Mouse (Mus musculus) gastrocnemius, postnatal 10 days (tissue): ENCODE data around the gene Dnah2. TPM values are rescaled to one million over a fixed set of nuclear protein-coding genes. Genes with fewer than 3 reads are reported as not detected.

ENCODE experiments used
- DNase-seq: peaks from one replicate; pipeline ENCODE4 v3.0.0; 2021; ENCODE audit warnings: mixed read lengths
- microRNA-seq, 2 experiments: library from miRNA; unstranded; fragments of <30 nt; microRNA quantifications; one replicate each; pipeline ENCODE4 v1.2.0; 2021
- total RNA-seq, 2 experiments: library from RNA; stranded (reverse); gene quantifications; 2 replicates each; pipeline ENCODE4 v1.2.3; 2021

Dnah2 gene
- total RNA-seq, 2 experiments from 2014 or later = 0.07 to 1.1 TPM

- DNase-seq = peak; percentile 57
Measured at GRCm38 (mm10) chr11:69390400-69391034, 158.4 kb downstream of the Dnah2 start.

- DNase-seq = peak; percentile 68
Measured at GRCm38 (mm10) chr11:69389531-69390399, 159.1 kb downstream of the Dnah2 start.

DNA sequence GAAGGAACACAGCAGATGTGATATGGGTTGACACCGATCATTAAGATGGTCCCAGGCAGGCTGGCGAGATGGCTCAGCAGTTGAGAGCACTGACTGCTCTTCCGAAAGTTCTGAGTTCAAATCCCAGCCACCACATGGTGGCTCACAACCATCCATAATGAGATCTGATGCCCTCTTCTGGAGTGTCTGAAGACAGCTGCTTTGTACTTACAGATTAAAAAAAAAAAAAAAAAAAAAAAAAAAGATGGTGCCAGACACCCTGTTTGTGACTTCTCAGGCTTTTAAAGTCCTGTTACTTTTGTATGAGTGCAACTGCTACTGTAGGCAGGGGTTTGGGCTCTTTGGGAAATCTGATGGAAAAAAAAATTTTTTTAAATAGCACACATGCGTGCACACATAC lies 160.2 kb downstream of the Dnah2 start:
- no peak for DNase-seq

DNA sequence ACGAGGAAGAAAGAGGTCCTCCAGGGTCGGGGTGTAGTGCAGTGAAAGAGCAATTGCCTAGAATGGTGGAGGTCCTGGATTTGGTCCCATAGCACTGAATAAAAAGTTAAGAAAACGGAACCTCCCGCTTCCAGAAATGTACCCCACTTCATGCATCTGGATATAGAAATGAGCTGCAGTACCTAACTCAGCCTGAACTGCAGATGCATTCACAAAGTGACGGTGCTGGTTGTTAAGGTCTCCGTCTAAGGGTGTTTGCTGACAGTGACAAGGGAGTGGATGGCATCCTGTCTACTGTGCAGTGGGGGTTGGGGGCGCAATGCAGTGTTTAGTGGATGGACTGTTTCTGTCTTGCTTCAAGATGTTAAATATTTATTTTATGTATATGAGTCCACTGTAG lies 162.2 kb downstream of the Dnah2 start:
- DNase-seq = no peak

- no peak for DNase-seq
Measured at GRCm38 (mm10) chr11:69384979-69385378, 163.9 kb downstream of the Dnah2 start.

GRCm38 (mm10) chr11:69382478-69383105 lies 166.3 kb downstream of the Dnah2 start:
- DNase-seq = no peak

- no peak for DNase-seq
Measured at GRCm38 (mm10) chr11:69381356-69381755, 167.6 kb downstream of the Dnah2 start.

DNA sequence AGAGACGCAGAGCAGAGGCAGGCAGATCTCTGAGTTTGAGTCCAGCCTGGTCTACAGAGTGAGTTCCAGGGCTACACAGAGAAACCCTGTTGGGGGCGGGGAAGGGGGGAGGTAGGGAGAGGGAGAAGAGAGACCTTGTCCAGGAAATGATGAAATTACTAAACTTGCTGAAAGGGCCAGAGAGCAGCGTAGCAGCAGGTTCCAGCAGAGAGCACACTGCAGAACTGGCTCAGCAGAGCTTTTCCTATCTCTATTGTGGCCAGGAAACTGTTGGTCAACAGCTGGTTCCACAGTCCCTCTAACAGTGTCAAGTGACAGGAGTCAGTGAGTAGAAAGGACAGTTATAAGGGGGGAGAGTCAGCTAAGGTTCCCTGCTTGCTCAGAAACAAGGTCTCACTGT lies 169.3 kb downstream of the Dnah2 start:
- no peak for DNase-seq

DNA sequence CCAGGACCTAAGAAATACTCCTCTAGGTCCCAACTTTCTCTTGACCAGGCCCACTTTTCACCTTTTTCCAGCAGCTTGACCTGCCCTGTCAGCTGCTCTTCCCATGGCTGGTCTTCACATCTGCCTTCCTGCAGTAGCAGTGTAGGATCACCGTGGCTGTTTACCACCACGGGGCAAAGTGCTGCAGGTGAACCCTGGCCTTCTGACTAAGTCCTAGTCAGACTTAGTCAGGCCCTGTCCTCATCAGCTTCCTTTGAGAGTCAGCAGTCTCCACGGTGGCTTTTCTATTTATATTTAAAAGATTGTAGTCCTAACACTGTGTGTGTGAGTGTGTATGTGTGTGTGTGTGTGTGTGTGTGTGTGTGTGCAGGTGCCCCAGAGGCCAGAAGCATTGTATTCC lies 171.1 kb downstream of the Dnah2 start:
- no peak for DNase-seq

DNA sequence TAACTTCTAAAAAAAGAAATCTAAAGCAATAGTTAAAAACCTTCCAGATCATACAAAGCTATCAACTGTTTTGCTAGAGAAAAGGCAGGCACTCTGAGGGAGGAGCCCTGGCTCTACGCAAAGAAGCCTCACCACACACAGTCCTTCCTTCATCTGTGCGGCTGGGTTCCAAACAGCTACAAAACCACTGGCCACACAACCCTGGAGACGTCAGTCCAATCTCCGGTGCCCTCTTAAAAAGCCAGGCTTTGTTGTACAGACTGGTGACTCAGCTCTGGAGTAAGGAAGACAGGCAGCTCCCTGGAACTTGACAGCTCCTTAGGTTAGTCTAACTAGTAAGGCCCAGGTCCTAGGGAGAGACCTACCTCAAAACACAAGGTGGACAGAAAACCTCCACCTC lies 173.3 kb downstream of the Dnah2 start:
- DNase-seq = no peak

- DNase-seq = no peak
Measured at GRCm38 (mm10) chr11:69373223-69373965, 175.5 kb downstream of the Dnah2 start.

DNA sequence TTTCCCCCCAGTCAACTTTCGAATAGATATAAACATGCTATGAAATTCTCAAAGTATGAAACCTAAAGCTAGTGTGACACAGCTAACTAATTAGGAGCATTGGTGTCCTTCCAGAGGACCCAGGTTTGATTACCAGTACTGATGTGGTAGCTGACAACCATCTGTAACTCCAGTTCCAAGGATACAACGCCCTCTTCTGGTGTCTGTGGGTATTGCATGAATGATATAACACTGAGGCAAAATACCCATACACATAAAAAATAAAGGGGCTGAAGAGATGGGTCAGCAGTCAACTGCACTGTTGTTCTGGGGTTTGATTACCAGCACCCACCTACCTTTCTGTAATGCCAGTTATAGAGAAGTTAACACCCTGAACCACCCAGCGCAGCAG lies 176.1 kb downstream of the Dnah2 start:
- DNase-seq = no peak

DNA sequence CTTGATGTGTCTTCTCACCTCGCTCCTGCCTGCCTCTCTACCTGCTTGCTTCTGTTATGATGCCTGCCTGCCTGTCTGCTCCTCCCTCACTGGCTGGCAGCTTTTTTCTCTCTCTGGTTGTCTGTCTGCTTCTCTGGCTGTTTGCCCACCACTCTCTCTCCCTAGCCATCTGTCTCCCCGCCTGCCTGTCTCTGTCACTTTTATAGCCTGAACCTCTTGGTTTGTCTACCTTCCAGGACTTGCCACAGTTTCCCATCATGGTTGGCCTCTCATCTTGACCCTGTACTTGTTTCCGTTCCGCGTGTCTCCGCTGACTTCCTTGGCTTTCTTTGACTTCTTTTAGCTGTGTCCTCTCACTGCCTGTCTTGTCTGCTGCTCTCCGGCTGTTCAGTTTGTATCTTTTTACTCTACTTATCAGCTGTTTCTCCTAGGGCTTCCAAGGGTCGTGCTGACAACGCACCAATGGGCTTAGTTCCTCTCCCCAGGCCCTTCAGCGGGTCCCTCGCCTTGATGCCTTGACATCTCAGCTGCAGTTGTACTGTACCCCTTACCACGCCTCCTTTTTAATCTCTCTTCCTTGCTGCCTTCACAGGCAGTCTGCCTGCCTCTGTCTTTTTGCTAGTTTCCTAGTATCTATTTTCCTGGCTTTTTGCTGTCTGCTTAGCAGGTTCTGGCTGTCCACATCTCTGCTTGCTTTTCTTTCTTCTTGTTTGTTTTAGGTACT lies 176.7 kb downstream of the Dnah2 start:
- no peak for DNase-seq

- no peak for DNase-seq
Measured at GRCm38 (mm10) chr11:69371601-69372000, 177.3 kb downstream of the Dnah2 start.

- no peak for DNase-seq
Measured at GRCm38 (mm10) chr11:69370817-69371215, 178.1 kb downstream of the Dnah2 start.

Small RNA genes within 50 kb of the gene (microRNA-seq; reads per million reads assigned to microRNA genes)
- 0 reads per million in 2 experiments for gene Gm27493

Other genes with a start within 250 kb of the Dnah2 start
- 1 to 10 TPM; 4.7 to 6.6 TPM for gene Cntrob, start 225.3 kb downstream of the Dnah2 start, total RNA-seq
- gene Trappc1, start 225.1 kb downstream of the Dnah2 start, total RNA-seq = 10 to 100 TPM; 55.4 to 55.5 TPM
- under 1 TPM; 0.42 to 0.93 TPM for gene Kcnab3, start 222.9 kb downstream of the Dnah2 start, total RNA-seq
- gene Rnf227, start 208.6 kb downstream of the Dnah2 start, total RNA-seq = 1 to 10 TPM in 1 of 2 experiments, under 1 TPM in 1; 0.85 to 2.1 TPM
- 10 to 100 TPM; 39.0 to 59.5 TPM for gene Chd3, start 179.7 kb downstream of the Dnah2 start, total RNA-seq
- gene Naa38, start 153.6 kb downstream of the Dnah2 start, total RNA-seq = 10 to 100 TPM; 83.8 to 94.5 TPM
- gene Cyb5d1, start 153.5 kb downstream of the Dnah2 start, total RNA-seq = 10 to 100 TPM; 18.8 to 22.3 TPM
- gene Tmem88, start 150.9 kb downstream of the Dnah2 start, total RNA-seq = 10 to 100 TPM; 14.0 to 15.7 TPM
- gene Kdm6b, start 135.4 kb downstream of the Dnah2 start, total RNA-seq = 10 to 100 TPM; 35.9 to 47.5 TPM
- 1 to 10 TPM; 1.6 to 2.3 TPM for gene Efnb3, start 11.1 kb upstream of the Dnah2 start, total RNA-seq
- 1 to 10 TPM; 4.3 to 5.5 TPM for gene Wrap53, start 31.1 kb upstream of the Dnah2 start, total RNA-seq
- 10 to 100 TPM; 30.9 to 41.2 TPM for gene Trp53, start 31.2 kb upstream of the Dnah2 start, total RNA-seq
- 100 to 1,000 TPM; 351 to 394 TPM for gene Atp1b2, start 56.8 kb upstream of the Dnah2 start, total RNA-seq
- under 1 TPM in 1 of 2 experiments, not detected in 1; 0.54 TPM for gene Shbg, start 68.8 kb upstream of the Dnah2 start, total RNA-seq
- gene Sat2, start 72.9 kb upstream of the Dnah2 start, total RNA-seq = 1 to 10 TPM; 5.6 to 5.7 TPM
- gene Fxr2, start 83.9 kb upstream of the Dnah2 start, total RNA-seq = 10 to 100 TPM; 66.3 to 85.0 TPM
- under 1 TPM in 1 of 2 experiments, not detected in 1; 0.32 TPM for gene Sox15, start 106.2 kb upstream of the Dnah2 start, total RNA-seq
- 10 to 100 TPM; 21.1 to 21.3 TPM for gene Mpdu1, start 113.5 kb upstream of the Dnah2 start, total RNA-seq
- 10 to 100 TPM in 1 of 2 experiments, 1 to 10 TPM in 1; 6.1 to 14.1 TPM for gene Cd68, start 117.0 kb upstream of the Dnah2 start, total RNA-seq
- 100 to 1,000 TPM; 216 to 234 TPM for gene Eif4a1, start 123.3 kb upstream of the Dnah2 start, total RNA-seq
- gene Senp3, start 133.0 kb upstream of the Dnah2 start, total RNA-seq = 10 to 100 TPM; 29.5 to 36.0 TPM
- 1 to 10 TPM; 1.6 to 2.1 TPM for gene Tnfsf13, start 136.7 kb upstream of the Dnah2 start, total RNA-seq
- 10 to 100 TPM; 15.9 to 17.6 TPM for gene Tnfsf12, start 146.7 kb upstream of the Dnah2 start, total RNA-seq
- gene Tnfsfm13, start 147.0 kb upstream of the Dnah2 start, total RNA-seq = 1 to 10 TPM; 2.9 to 4.5 TPM
- 10 to 100 TPM; 45.9 to 49.4 TPM for gene Polr2a, start 209.5 kb upstream of the Dnah2 start, total RNA-seq
- gene Slc35g3, start 212.9 kb upstream of the Dnah2 start, total RNA-seq = not detected
- 10 to 100 TPM; 21.0 to 29.3 TPM for gene Zbtb4, start 216.8 kb upstream of the Dnah2 start, total RNA-seq
- 100 to 1,000 TPM; 105 to 124 TPM for gene Chrnb1, start 246.8 kb upstream of the Dnah2 start, total RNA-seq